Mouse (Mus musculus) gastrocnemius, postnatal 36 days (tissue): ENCODE results near the gene Nfia. TPM values are rescaled to one million over a fixed set of nuclear protein-coding genes. Genes with fewer than 3 reads are reported as not detected.

Experiments used
- DNase-seq, 2 experiments: peaks; one replicate each; pipeline ENCODE4 v3.0.0; 2022
- intact Hi-C: fragments of 180-260 bp; cut with DNase I; formaldehyde crosslinking; loops from one replicate; pipeline ENCODE4 v1.15.1; 2025
- total RNA-seq, 2 experiments: library from RNA; stranded (reverse); gene quantifications; 2 replicates each; pipeline ENCODE4 v1.2.3; 2021

The Nfia gene
- total RNA-seq, 2 experiments from 2014 or later, result 56.2 to 61.5 TPM

DNA sequence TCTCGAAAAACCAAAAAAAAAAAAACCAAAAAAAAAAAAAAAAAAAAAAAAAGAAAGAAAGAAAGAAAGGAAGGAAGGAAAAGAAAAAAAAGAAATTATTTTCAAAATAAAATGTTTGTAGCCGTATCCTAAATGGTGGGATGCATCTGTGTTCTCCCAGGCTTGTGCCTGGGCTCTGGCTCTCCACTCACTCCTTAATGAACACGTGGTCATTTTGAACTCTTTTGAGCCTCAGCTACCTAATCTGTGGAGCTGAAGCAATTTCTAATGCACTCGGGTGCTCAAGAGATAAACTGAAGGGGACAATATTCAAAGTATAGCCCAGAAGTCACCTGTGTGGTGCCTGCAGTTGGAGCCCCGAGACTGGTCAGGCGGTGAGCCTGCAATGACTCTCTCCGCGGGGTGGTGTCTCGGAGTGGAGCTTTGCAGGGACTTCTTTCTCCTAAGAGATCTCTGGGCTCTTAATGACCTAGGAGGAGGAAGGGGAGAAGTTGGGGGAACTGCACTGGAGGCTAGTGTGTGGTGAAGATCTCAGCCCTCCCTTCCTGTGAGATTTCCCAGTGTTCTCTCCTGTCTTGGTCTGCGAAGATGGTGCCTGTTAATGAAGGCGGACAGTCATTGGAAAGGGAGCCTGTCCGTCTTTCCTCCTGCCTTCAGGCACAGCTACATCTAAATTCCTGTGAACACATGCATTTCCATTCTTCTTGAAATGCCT is 57.0 kb downstream of the Nfia start:
- no peak for DNase-seq
- intact Hi-C loops, result no loop called here

DNA sequence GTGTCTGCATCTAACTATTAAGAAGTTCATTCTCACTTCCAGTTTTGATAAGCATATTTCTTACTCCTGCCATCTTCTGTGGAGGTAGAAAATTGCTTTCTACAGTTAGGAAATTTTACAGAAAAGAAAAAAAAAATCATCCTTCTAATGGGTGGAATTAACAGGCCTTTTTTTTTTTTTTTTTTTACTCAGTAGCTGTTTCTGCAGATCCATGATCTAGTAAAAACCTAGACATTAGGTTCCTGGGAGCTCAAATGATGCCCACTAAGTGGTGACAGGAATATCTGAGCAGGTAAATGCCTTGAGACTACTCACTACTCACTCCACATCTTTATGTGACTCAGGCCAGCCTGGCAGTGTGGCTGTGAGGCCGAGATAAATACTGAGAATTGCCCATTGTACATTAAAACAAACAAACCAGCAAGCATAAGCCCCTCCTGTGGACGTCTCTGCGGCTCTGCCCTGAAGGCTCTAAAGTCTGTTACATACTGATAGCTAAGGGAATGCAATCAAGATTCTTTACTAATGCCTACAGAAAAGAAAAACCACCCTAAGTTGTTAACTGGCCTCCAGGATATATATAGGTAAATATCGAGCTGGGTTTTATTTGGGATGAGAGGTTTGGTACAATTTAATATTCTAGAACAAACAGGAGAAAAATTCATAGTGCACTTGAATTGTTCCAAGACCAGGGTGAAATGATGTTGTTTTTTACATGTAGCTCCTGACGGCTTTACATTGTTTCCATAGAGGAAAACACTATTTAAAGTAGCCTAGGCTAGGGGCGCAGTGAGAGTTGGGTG is 57.7 kb downstream of the Nfia start:
- intact Hi-C loops, result no loop called here
- DNase-seq, result no peak

DNA sequence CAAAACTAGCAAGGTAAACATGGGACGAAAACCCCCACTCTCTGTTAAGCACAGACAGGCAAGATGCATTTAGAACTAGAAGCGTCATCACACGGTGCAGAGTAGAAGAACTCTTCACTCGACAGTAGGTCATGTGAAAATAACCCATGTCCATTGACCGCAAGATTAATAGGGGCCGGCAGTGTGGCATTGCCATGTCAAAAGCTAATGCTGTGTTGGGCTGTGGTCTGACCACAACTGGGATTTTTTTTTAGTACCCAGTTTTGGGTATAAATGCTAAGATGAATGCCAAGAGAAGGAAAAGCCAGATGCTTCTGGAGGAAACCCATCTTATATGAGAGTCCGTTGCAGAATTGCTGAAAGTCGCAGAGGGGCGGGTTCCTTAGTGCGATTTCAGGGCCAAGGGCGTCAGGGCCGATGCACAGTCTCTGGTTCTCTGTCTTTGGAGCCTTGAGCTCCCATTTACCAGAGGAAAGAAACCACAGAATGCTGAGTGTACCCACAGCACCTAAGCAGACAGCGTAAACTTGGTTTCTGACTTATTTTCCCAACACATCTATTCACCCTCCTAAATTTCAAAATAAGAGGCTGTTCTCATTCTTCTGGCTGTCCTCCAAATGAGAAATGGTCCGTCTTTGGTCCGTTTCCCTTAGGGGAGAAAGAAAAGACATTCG is 58.5 kb downstream of the Nfia start:
- no peak for DNase-seq
- intact Hi-C loops, result no loop called here

GRCm38 (mm10) chr4:97831611-97832278 is 59.2 kb downstream of the Nfia start:
- DNase-seq, result no peak
- intact Hi-C loops, result no loop called here

DNA sequence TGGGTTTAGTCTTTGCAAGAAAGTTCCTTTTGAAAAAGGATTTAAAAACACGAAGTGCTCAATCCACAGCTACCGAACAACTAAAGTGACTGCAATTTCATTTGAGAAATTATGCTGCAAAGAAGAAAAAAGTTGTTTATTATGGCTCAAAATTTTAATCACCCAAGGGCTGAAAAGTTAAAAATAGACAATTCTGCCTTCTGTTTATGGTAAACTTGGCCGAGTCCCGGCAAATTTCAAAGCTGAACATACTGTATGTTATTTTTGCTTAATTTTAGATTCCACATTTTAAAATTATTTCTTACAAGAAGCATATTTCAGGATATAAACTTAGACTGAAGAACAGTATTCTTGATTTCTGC is 59.7 kb downstream of the Nfia start:
- DNase-seq, result no peak
- intact Hi-C loops, result no loop called here

- intact Hi-C loops, result no loop called here
- DNase-seq, result no peak
Measured at GRCm38 (mm10) chr4:97836812-97837211, 64.3 kb downstream of the Nfia start.

DNA sequence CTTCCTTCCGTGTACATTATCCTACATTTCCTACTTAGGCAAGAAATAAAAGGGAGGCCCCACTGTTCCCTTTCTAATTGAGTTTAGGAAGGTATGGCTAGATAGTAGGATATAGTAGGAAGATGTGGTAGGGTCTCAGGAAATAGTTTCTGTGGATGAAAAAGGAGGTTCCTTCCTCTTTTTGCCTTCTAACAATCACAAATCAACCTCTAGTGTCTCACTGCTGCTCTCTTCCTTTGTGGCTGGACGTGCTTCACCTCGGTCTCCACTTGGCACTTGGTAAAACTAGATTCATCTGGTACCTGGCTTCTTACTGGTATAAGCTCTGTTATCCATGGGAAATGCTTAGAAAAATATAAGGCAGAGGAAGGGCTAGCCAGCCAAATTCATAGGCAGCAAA is 65.2 kb downstream of the Nfia start:
- no peak for DNase-seq
- intact Hi-C loops, result no loop called here

DNA sequence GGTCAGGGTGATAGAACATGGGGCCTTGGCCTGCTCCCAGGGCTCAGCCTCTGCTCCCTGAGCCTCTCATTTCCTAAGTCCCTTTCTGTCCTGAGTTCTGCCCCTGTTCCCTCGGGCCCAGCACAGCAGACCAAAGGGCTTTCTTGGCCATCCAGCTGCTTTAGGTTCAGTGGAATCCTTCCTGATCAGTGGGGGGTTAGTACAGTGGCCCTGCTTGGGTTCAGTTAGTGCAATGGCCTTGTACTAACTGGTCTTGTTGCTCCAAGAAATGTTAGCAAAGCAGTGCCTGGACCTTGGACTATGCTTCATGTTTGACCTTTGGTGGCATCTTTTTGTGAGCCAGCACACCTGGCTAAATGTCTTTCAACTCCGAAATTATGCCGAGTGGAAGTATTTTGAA is 66.1 kb downstream of the Nfia start:
- intact Hi-C loops, result no loop called here
- no peak for DNase-seq

- intact Hi-C loops, result no loop called here
- no peak for DNase-seq
Measured at GRCm38 (mm10) chr4:97839406-97840101, 67.0 kb downstream of the Nfia start.

DNA sequence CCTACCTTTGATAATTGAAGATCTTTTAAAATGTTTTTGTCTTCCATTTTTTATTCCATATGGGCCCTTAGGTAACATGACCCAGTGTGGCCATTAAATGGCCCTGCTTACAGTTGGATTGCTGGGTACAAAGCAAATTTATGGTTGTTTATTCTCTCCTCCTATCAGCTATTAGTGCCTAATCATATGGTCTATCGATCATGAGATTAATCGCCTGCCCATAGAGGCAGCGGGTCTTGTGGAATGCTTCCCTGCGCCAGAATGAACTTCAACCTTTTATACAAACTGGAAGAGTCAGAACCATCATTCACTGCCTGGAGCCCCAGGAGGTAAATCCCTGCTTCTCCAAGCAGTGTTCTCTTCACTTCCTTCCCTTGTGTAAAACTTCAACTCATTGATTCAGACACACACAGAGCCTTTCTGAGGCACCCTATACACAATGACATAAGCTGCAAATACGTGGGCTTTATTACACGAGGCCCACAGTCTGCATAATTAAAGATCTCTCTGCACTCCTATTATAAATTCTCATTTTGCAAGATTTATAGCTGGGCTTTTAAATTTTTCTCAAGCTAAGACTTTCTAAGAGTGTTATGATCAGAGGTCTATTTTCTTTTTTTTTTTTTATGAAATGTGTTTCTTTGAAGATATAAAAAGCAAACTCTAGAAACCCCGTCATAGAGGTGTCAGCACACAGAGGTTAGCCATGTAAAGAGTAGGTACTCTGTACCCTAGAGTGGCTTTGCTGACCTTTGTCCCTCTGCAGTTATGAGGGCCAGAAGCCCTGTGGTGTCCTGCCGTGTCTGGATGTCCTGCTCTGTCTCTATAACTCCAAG is 67.9 kb downstream of the Nfia start:
- intact Hi-C loops, result no loop called here
- no peak for DNase-seq

- intact Hi-C loops, result no loop called here
- no peak for DNase-seq
Measured at GRCm38 (mm10) chr4:97841063-97841595, 68.6 kb downstream of the Nfia start.

GRCm38 (mm10) chr4:97841745-97842144 is 69.2 kb downstream of the Nfia start:
- DNase-seq, result no peak
- intact Hi-C loops, result no loop called here

DNA sequence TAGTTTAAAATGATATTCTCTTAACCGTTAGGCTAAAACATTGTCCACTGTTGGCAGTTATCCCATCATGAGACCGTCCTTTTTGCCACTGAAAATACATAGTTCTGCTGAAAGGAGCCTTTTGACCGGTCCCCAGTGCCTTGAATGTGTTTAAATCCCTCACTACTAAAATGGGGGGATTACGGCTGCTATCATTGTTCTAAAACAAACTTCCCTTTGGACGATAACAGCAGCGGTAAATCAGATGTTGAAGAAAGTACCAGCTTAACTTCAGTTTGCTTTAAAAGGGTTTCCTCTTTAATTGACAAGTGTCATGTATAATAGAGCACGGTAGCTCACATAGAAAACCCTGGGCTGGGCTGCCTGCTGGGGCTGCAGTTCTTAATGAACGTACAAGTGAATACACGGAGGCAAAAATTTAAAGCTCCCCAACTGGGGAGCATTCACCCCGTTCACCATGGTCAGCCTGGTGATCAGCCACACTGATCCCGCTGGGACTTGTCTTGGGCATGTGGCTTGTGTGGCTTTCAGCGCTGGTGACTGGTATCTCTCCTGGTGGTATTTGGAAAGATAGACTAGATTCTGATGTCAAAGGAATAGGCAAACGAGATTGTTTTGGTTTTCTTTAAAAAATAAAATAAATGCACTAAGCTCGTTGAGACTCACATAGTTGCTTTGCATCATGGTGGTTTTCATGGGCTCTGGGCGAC is 71.6 kb downstream of the Nfia start:
- intact Hi-C loops, result no loop called here
- no peak for DNase-seq

- no peak for DNase-seq
- intact Hi-C loops, result no loop called here
Measured at GRCm38 (mm10) chr4:97844899-97845298, 72.4 kb downstream of the Nfia start.

GRCm38 (mm10) chr4:97847653-97848052 is 75.1 kb downstream of the Nfia start:
- intact Hi-C loops, result no loop called here
- DNase-seq, result no peak

DNA sequence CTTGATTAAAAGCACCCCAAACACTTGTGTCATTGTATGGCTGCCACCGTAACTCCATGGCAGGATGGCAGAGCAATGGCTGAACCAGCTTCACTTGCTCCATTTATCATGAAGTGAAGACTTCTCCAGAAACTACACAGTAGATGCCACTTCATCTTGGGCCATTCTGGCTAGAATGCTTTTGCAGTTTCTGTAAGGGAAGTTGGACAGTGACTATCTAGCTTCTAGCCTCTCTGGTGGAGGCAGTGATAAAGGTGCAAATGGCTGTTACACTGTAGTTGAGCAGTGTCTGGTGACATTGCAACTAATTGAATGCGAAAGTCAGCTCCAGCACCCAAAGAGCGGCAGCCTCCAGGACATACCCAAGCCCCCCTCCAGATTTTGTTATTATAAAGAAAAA is 78.5 kb downstream of the Nfia start:
- DNase-seq, result no peak
- intact Hi-C loops, result no loop called here

DNA sequence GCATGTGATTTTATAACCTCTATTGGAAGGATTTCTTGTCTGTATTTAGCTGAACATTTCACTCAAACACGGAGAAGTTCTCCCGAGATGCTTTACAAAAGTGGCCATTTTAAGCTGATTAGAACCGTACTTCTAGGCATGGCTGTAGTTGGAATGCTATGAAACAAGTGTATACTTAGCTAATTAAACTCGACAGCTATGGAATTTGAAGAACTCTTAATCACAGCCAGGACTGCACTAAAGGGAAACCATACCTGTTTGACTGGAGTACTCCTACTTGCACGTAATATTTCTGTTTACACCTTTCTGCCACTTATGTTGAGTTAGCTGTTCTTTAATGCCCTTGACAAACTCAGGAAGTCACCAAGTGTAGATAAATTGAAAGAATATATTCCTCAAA is 79.2 kb downstream of the Nfia start:
- intact Hi-C loops, result no loop called here
- no peak for DNase-seq

- intact Hi-C loops, result no loop called here
- no peak for DNase-seq
Measured at GRCm38 (mm10) chr4:97852626-97853025, 80.1 kb downstream of the Nfia start.

DNA sequence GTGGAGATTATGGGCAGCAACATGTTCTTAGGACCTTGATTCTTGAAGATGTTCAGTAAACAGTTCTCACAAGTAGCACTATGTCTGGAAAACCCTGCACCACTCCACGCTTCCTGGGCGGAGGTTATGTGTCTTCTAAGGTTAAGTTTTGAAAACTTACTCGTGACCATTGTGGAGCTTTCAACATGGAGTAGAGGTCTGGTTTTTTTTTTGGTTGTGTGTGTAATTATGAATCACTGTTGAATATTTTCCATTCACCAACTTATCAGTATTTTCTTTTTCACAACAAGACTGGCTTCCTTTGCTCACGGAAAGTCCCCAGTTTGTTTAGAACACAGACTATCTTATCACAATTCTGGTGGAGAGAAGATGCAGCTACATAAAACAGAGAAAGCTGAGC is 82.2 kb downstream of the Nfia start:
- intact Hi-C loops, result no loop called here
- no peak for DNase-seq
